Mouse (Mus musculus) spleen, adult 2 months (tissue): ENCODE results near the gene Fam53a. TPM values are rescaled to one million over a fixed set of nuclear protein-coding genes. Genes with fewer than 3 reads are reported as not detected.

Experiments
- DNase-seq, 2 experiments: peaks; one replicate each; pipeline versions ENCODE4 v3.0.0 to v3.0.0-alpha.2; 2012 to 2021; ENCODE audit warnings: low spot score in 2 of 2, low read depth in 1 of 2
- H3K27ac ChIP-seq: fragments of 200-500 bp; 2 replicates; pipeline ENCODE4 v1.5.1; 2012; ENCODE audit warnings: low read length, inconsistent platforms; ENCODE audit not compliant: insufficient read depth
- H3K27me3 ChIP-seq: fragments of 200-500 bp; 2 replicates; pipeline ENCODE4 v1.6.1; 2012; ENCODE audit warnings: mild to moderate bottlenecking, moderate library complexity, low read length, inconsistent platforms; ENCODE audit not compliant: control insufficient read depth, insufficient read depth
- H3K36me3 ChIP-seq: fragments of 200-500 bp; 2 replicates; pipeline ENCODE4 v1.6.1; 2012; ENCODE audit warnings: mild to moderate bottlenecking, low read length, inconsistent platforms; ENCODE audit not compliant: control insufficient read depth, insufficient read depth
- H3K4me1 ChIP-seq: fragments of 200-500 bp; 2 replicates; pipeline ENCODE4 v1.6.1; 2011; ENCODE audit warnings: inconsistent platforms; ENCODE audit not compliant: control insufficient read depth, insufficient read depth, insufficient read length
- H3K4me3 ChIP-seq: fragments of 200-500 bp; 2 replicates; pipeline ENCODE4 v1.5.1; 2011; ENCODE audit warnings: mild to moderate bottlenecking, inconsistent platforms; ENCODE audit not compliant: insufficient read depth, insufficient read length; ENCODE audit errors: extremely low read depth
- CTCF ChIP-seq: fragments of 200-500 bp; IDR thresholded peaks from 2 replicates; pipeline ENCODE4 v1.5.1; 2011; ENCODE audit warnings: mild to moderate bottlenecking, inconsistent platforms; ENCODE audit not compliant: insufficient read depth, insufficient read length, insufficient replicate concordance; ENCODE audit errors: extremely low read depth
- POLR2A ChIP-seq: fragments of 200-500 bp; IDR thresholded peaks from 2 replicates; pipeline ENCODE4 v1.6.1; 2011; ENCODE audit warnings: low read depth, low read length, inconsistent platforms
- WGBS: fragments of 180-500 bp; shearing (Covaris S2); methylation state at CpG from one replicate; pipeline ENCODE4 v1.1.7; 2018; 5-methylcytosine and 5-hydroxymethylcytosine counted together
- polyA plus RNA-seq: library from polyadenylated mRNA; depleted of rRNA; stranded (reverse); fragments of >200 nt; gene quantifications from 2 replicates; pipeline ENCODE4 v1.2.3, GENCODE M21; 2012

Gene Fam53a
- polyA plus RNA-seq, 1 experiment: 29.2 TPM

DNA sequence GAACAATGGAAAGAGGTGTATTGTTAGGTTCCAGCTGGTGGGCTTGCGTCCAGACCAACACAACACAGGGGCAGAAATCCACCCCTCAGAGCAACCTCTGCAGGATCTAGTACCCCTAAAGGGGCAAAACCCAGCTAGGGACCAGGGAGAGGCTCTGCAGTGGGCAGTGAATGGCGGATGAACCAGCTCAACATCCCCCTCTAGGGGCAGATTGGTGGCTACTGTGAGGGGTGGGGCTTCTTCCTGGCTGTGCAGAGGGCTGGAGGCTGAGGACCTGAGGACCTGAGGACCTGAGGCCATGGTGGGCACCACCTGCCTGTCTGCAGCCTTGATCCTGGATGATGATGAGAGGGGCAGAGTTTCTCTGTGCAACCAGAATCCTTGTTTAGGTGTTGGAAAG is 35.8 kb downstream of the Fam53a start:
- no peak overlapping the region for H3K4me3 ChIP-seq
- WGBS: 66% methylated on average over 2 of the region's 2 CpGs
- H3K4me1 ChIP-seq: no peaks in the 10 kb centered on the region
- no peak overlapping the region for H3K27ac ChIP-seq
- no peak for DNase-seq
- no peaks in the 10 kb centered on the region for H3K36me3 ChIP-seq
- no peaks in the 10 kb centered on the region for H3K27me3 ChIP-seq
- peak; percentile 21; the same call in 1 of the 2 replicates for TF ChIP-seq CTCF
- TF ChIP-seq POLR2A: no peak

DNA sequence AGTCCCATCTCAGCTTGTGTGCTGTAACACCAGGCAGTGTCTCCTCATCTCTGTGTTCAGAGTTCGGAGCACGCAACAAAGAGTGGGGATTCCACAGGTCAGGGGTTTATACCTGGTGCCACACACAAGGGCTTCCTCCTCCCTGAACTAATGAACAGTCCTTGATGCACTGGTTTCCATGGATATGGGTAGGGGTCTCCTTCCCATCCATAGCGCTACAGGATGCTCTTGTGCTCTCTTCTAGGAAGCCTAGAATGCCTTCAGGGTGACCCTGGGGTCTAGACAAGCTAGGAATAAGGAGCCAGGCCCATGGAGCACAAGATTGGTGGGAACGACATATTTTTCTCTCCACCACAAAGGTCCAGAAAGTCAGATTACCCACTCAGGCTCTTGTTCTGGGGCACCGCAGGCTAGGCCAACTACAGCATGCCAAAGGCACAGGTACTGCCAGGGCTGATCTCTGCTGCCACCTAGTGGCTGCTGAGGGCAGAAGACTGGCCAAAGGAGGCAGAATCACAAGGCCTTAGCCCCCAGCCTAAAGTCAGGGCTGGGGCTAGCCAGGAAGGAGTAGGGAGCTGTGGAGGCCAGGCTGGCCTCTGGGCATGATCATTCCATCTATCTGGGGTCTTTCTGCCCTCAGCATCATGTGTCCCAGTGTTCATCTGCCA is 40.1 kb downstream of the Fam53a start:
- Histone ChIP-seq H3K4me3 (no peak overlapping the region), H3K27me3 (no peaks in the 10 kb centered on the region), H3K36me3 (no peaks in the 10 kb centered on the region), H3K27ac (no peak overlapping the region), H3K4me1 (no peaks in the 10 kb centered on the region)
- peak; percentile 26 to 59 for DNase-seq
- TF ChIP-seq CTCF (peak; percentile 90; the same call in 1 of the 2 replicates), POLR2A (no peak)
- WGBS: 67% methylated on average over 5 of the region's 5 CpGs

DNA sequence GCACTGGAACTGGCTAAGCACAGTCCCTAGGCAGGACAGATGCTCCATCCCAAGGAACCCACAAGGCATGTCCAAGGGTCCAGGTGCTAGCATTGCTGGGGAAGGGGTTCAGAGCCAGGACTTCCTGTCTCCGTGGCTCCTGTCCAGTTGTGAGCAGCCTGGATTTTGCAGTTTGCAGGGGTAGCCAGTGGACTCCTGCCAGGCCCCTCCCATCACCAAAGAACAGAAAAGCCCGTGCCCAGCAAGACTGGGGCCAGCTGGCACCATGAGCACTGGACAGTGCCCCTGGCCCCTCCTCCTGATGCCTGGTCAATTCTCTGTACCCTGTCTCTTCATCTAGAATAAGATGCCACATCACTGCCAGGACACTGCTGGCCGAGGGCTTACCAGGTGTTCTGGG is 41.4 kb downstream of the Fam53a start:
- no peak overlapping the region for H3K27ac ChIP-seq
- H3K4me3 ChIP-seq: no peak overlapping the region
- 63% methylated on average over 3 of the region's 3 CpGs for WGBS
- H3K4me1 ChIP-seq: no peaks in the 10 kb centered on the region
- H3K27me3 ChIP-seq: no peaks in the 10 kb centered on the region
- H3K36me3 ChIP-seq: no peaks in the 10 kb centered on the region
- DNase-seq: no peak
- no peak for TF ChIP-seq POLR2A
- no peak for TF ChIP-seq CTCF

DNA sequence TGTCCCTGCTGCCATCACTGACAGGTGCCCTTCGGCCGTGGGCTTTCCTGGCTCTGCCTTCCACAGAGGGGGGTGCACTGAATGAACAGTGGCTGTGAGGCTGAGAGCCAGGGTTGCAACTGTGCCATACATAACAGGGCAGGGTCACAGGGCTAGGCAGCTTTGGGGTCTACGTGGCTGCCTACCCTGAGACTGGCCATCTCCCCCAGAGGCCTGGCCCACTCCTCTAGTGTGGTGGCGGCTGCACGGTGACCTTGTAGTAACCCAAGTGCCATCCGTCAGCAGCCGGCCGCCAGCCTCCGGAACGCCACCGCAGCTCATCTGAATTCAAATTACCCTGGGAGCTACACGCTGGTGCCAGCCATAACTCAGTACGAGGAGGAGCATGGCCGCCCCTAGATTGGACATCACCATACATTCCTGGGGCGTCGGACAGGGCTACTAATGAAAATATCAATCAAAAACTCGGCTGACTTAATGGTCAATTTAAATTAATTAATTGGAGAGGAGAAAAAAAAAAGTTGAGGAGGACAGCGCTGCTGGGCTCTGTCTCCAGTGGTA is 41.9 kb downstream of the Fam53a start:
- H3K27ac ChIP-seq: no peak overlapping the region
- no peaks in the 10 kb centered on the region for H3K4me1 ChIP-seq
- 88% methylated on average over 18 of the region's 18 CpGs for WGBS
- no peaks in the 10 kb centered on the region for H3K27me3 ChIP-seq
- H3K36me3 ChIP-seq: no peaks in the 10 kb centered on the region
- no peak for DNase-seq
- no peak overlapping the region for H3K4me3 ChIP-seq
- TF ChIP-seq CTCF (no peak), POLR2A (no peak)

DNA sequence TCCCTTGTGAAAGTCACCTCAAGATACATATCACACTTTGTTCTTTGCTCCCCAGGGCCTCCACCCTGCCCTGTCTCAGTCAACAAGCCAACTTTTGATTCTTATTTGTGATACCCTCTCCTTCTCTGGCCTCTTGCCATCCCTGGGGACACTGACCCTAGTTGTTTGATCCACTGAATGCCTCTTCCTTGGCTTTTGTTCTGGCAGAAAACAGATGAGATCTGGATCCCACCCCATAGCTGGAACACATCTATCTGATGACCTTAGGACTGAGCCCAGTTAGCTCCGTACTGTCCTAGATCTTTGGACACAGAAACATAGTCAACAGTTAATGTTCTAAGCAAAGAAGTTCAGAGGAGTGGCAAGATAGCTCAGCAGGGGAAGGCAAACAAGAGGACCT is 49.1 kb downstream of the Fam53a start:
- Histone ChIP-seq H3K4me3 (no peak overlapping the region), H3K4me1 (no peaks in the 10 kb centered on the region), H3K27me3 (no peaks in the 10 kb centered on the region), H3K27ac (no peak overlapping the region), H3K36me3 (no peaks in the 10 kb centered on the region)
- no peak for DNase-seq
- WGBS: 95% methylated on average over 1 of the region's 1 CpGs
- TF ChIP-seq POLR2A: no peak
- no peak for TF ChIP-seq CTCF

DNA sequence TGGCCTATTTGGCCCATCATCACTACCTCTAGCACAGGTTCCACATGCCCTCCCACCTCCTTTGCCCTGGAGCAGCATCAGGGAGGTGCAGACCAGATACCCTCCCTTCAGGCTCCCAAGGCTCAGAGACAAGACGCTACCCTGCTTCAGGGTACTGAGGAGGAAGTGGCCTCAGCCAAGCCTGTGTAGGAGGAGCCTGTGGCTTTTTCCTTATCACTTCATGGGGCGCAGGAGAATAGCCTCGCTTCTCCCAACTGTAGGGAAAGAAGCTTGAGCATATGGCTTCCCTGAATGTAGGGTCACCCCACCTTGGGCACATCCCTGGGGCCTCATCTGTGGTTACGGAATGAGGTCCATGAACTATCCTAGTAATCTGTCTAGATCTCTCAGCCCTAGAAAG is 55.2 kb downstream of the Fam53a start:
- H3K4me1 ChIP-seq: no peaks in the 10 kb centered on the region
- no peak overlapping the region for H3K4me3 ChIP-seq
- no peak for DNase-seq
- 36% methylated on average over 4 of the region's 4 CpGs for WGBS
- H3K36me3 ChIP-seq: no peaks in the 10 kb centered on the region
- H3K27me3 ChIP-seq: no peaks in the 10 kb centered on the region
- no peak overlapping the region for H3K27ac ChIP-seq
- TF ChIP-seq POLR2A: no peak
- TF ChIP-seq CTCF: no peak

DNA sequence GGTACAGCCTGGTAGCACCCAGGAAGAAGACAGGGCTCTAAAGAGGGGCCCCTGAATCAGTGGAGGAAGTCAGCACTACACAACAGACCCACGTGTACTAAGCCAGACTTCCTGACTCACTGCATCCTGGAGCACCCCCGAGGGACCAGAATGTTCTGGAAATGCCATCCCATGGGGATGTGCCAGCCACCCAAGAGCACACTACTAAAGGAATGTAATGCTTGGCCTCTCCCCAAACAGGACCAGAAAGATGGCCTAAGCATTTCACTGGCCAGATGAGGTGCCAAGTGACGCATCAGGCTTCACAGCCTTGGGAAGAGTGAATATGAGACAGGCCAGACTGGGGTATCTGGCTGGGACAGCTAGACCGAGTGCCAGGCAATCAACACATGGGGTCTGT is 63.5 kb downstream of the Fam53a start:
- H3K4me1 ChIP-seq: no peaks in the 10 kb centered on the region
- no peak overlapping the region for H3K27ac ChIP-seq
- no peaks in the 10 kb centered on the region for H3K36me3 ChIP-seq
- WGBS: 46% methylated on average over 4 of the region's 4 CpGs
- H3K27me3 ChIP-seq: no peaks in the 10 kb centered on the region; the same call in 1 of the 2 replicates
- H3K4me3 ChIP-seq: no peak overlapping the region
- DNase-seq: no peak
- no peak for TF ChIP-seq CTCF
- TF ChIP-seq POLR2A: no peak
